Mouse (Mus musculus): ENCODE measurements at regions not wholly inside any gene's neighbourhood (a gene's known extent, or its start where the extent isn't known, plus 50 kb on each side); places are given as distances from the start of the nearest gene placed in this dataset.
A peak's percentile ranks its signal among the peaks of the same experiment; 100 is the strongest.

DNA sequence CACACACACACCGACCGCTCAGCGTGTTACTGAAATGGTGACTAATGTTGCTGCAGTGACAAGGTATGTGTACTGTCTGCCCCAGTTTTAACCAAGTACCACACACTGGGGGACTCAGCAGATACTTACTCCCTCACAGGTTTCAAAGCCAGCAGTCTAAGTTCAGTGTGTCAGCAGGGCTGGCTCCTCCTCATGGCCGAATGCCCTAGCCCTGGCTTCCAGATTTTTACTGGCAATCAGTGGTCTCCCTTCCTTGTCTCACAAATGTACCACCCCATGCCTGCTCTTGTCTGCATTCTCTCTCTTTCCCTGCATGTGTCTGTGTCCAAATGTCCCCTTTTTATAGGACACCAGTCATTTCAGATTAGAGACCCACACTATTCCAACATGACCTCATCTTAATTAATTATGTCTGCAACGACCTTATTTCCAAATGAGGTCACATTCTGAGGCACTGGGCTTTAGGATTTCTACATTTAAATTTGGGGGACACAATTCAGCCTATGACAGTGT lies 114.7 kb downstream of the Uri1 start:
- no peak overlapping the region for H3K27ac ChIP-seq
- no peak for TF ChIP-seq CTCF (IDR thresholded peaks at IDR 0.05)
- intact Hi-C loops (cut with DNase I): no loop called here

GRCm38 (mm10) chr7:37893885-37894284 lies 120.4 kb upstream of the Zfp536 start:
- intact Hi-C loops (cut with DNase I): no loop called here
- Histone ChIP-seq H3K4me3 (no peak overlapping the region), H3K27ac (no peak overlapping the region)
- no peak for DNase-seq
- TF ChIP-seq CTCF (IDR thresholded peaks at IDR 0.05): peak; percentile 55

More for the DNA sequence above, 114.7 kb downstream of the Uri1 start:
- H3K4me3 ChIP-seq: no peak overlapping the region
- DNase-seq: no peak

GRCm38 (mm10) chr7:37874382-37874781 lies 100.9 kb upstream of the Zfp536 start:
- Histone ChIP-seq H3K4me3 (no peak overlapping the region), H3K27ac (no peak overlapping the region)
- intact Hi-C loops (cut with DNase I): no loop called here
- no peak for DNase-seq
- TF ChIP-seq CTCF (IDR thresholded peaks at IDR 0.05): no peak

DNA sequence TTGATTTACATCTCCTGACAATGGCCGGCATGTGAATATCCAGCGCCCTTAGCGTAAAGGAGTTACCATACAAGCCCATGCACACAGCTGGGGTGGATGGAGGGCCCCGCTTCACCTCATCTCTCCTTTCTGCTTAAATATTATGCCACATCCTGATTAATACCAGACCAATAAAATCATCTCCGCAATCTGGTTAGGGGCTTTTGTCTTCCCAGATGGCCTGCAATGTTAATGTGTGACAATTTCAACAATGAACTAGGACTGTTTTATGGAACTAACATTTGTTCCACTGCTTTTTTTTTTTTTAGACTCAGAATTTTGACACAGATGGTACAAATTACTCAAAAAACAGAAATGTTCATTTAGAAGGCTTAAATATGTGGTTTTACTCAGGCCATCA lies 97.5 kb upstream of the Zfp536 start:
- intact Hi-C loops (cut with DNase I): no loop called here

DNA sequence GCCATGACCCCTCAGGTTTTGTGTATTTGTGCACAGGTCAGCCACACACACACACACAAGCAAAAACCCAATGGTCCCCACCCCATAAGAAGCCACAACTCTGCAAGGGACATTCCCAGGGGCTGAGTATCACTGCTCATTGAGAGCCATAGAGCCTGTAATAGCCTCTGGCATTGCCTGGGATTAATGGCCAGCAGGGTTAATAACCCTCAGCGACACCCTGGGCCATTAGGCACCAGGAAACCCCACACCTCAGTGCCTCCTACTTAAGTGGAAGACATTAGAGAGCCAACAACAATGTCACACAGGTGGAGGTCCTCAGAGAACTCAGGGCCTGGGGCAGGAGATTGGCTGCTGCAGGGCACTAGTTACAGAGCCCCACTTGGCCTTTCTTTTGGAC lies 93.0 kb upstream of the Zfp536 start:
- DNase-seq: no peak
- H3K27ac ChIP-seq: no peak overlapping the region
- intact Hi-C loops (cut with DNase I): no loop called here
- no peak for TF ChIP-seq CTCF (IDR thresholded peaks at IDR 0.05)
- H3K4me3 ChIP-seq: no peak overlapping the region

More for the DNA sequence above, 97.5 kb upstream of the Zfp536 start:
- TF ChIP-seq CTCF (IDR thresholded peaks at IDR 0.05): no peak
- Histone ChIP-seq H3K4me3 (no peak overlapping the region), H3K27ac (no peak overlapping the region)
- DNase-seq: no peak

- no peak for DNase-seq
- intact Hi-C loops (cut with DNase I): no loop called here
- Histone ChIP-seq H3K27ac (no peak overlapping the region), H3K4me3 (no peak overlapping the region)
- TF ChIP-seq CTCF (IDR thresholded peaks at IDR 0.05): no peak
Observed at GRCm38 (mm10) chr7:37851471-37851870, 78.0 kb upstream of the Zfp536 start.

DNA sequence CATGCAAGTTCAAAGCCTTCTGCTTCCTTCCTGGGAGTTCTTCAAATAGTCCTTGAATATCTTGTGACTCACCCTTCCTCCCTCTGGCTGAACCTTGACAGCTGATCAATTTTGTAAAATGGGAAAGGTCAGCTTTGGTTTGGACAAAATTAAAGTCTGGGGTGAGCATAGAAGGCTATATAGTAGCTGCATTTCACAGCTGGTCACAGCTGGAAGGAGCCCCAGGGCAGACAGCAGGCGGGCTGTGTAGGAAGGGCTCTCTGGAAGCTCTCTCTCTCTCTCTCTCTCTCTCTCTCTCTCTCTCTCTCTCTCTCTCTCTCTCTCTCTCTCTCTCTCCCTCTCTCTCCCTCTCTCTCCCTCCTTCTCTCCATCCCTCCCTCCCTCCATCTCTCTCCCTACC lies 71.8 kb upstream of the Zfp536 start:
- Histone ChIP-seq H3K4me3 (no peak overlapping the region), H3K27ac (no peak overlapping the region)
- TF ChIP-seq CTCF (IDR thresholded peaks at IDR 0.05): no peak
- intact Hi-C loops (cut with DNase I): no loop called here
- DNase-seq: no peak

- Histone ChIP-seq H3K27ac (no peak overlapping the region), H3K4me3 (peak overlapping the region; percentile 17; the same call in 1 of the 2 replicates)
- intact Hi-C loops (cut with DNase I): no loop called here
- DNase-seq: no peak
- TF ChIP-seq CTCF (IDR thresholded peaks at IDR 0.05): no peak
Observed at GRCm38 (mm10) chr7:37842000-37842513, 68.6 kb upstream of the Zfp536 start.

DNA sequence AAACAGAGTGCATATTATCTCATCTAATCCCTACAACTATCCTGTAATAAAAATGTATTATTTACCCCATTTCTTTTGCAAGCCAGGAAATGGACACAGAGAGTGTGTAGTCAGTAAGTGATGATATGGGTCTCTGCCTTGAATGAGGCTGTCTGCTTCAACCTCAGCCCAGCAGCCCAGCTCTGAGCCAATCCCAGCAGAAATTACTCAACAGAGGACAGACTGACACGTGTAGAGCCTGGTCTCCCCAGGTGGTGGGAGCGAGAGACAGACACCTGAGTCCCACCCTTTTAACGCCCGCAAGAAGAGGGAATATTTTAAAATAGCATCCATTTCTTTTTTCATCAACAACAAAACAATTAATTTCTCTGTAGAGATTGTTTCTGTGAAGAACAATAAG lies 68.1 kb upstream of the Zfp536 start:
- Histone ChIP-seq H3K27ac (no peak overlapping the region), H3K4me3 (no peak overlapping the region)
- intact Hi-C loops (cut with DNase I): no loop called here

GRCm38 (mm10) chr7:37837883-37838282 lies 64.4 kb upstream of the Zfp536 start:
- no peak overlapping the region for H3K4me3 ChIP-seq
- TF ChIP-seq CTCF (IDR thresholded peaks at IDR 0.05): no peak
- H3K27ac ChIP-seq: no peak overlapping the region
- DNase-seq: no peak
- intact Hi-C loops (cut with DNase I): no loop called here

More for the DNA sequence above, 68.1 kb upstream of the Zfp536 start:
- no peak for TF ChIP-seq CTCF (IDR thresholded peaks at IDR 0.05)
- DNase-seq: no peak

GRCm38 (mm10) chr7:37837372-37837771 lies 63.9 kb upstream of the Zfp536 start:
- no peak overlapping the region for H3K27ac ChIP-seq
- TF ChIP-seq CTCF (IDR thresholded peaks at IDR 0.05): no peak
- intact Hi-C loops (cut with DNase I): no loop called here
- H3K4me3 ChIP-seq: no peak overlapping the region
- DNase-seq: no peak

DNA sequence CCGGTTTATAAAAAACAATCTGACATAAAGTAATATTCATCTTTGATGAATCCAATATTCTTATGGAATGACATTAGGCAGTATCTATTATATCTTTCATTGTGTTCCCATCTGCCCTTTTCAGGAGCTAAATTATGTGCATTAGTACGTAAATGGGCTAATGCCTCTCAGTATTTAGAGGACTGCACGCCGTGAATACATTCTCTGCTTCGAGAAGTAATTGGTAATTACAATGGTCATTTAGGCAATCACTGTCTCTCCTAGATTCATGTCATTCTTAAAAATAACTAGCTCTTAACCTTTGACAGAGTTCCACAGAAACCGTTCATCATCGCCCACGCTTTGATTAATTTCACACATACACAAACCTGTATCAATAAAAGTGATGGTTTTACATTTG lies 60.0 kb upstream of the Zfp536 start:
- no peak overlapping the region for H3K27ac ChIP-seq
- intact Hi-C loops (cut with DNase I): no loop called here
- DNase-seq: no peak
- no peak for TF ChIP-seq CTCF (IDR thresholded peaks at IDR 0.05)
- H3K4me3 ChIP-seq: peak overlapping the region; percentile 47; the same call in 1 of the 2 replicates

DNA sequence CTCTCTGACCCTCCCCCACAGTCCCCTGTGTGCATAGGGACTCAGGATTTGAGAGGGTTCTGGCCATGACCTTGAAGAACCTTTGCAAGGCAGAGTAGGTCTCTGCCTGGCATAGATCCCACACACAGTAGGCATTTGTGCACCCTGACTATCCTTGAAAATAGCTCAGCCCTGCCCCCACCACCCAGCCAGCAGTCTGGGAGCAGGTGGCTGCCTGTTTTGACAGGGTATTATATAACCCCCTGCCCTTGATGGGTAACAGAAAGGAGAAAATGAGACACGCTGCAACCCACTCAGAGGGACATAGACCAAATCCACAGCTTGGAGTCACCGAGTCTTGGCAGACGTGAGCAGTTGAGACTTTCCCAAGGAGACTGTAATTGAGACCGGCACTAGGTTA lies 58.9 kb upstream of the Zfp536 start:
- H3K27ac ChIP-seq: no peak overlapping the region
- no peak for TF ChIP-seq CTCF (IDR thresholded peaks at IDR 0.05)
- H3K4me3 ChIP-seq: no peak overlapping the region
- intact Hi-C loops (cut with DNase I): no loop called here
- DNase-seq: no peak

DNA sequence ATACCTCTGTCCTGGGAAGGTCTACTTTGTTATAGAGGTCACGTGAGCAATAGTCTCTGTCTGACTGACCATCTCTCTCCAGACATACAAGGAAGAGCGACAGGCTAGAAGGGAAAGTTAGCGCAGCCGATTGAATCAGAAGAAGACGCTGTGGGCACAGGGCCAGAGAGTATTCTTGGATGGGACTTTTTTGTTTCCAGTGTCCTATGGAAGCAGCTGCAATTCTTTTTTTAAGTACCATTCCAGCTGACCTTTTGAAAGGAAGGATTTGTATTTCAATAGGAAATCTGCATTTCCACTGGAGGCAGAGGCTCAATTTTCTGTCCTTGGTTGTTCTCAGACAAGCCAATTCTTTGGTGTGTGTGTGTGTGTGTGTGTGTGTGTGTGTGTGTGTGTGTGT lies 52.3 kb upstream of the Zfp536 start:
- H3K27ac ChIP-seq: no peak overlapping the region
- TF ChIP-seq CTCF (IDR thresholded peaks at IDR 0.05): no peak
- intact Hi-C loops (cut with DNase I): no loop called here
- DNase-seq: no peak
- H3K4me3 ChIP-seq: no peak overlapping the region

Measured in gastrocnemius, adult 2 months (tissue).